Mouse (Mus musculus): Measurements from ENCODE around the gene Il11ra1. TPM values are rescaled to one million over a fixed set of nuclear protein-coding genes. Genes with fewer than 3 reads are reported as not detected.
"Not testable (repeated sequence)": the region's sequence is repeated elsewhere in the genome, so short reads cannot be mapped to it uniquely, and the experiment has no call there.

The Il11ra1 gene
- 39.7 and 43.0 TPM in 2 replicates for polyA plus RNA-seq (2016; fragmentation: Nextera tagmentation; extraction: Ambion mirVana)

DNA sequence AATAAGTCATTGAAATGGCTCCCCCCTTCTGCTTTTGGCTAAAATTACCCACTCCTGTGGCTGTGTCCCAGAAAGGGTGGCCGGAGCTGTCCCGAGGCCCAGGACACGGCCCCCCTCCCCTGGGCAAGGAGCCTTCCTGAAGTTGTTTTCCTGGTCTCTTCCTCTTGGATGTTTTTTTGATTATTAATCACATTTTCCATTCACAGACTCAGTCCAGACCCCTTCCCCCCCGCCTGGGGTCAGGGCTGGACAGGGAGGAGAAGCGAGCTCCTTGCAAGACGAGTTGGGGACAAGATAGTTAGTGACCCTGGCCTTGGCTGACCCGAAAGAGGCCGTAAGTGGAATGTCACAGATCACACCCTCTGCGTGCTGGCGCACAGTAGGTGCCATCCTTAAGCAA is at the start of gene Il11ra1:
Il11ra1 (plus strand) TSS at position 207 of the 400 bp plus-strand sequence.
- not testable (repeated sequence) for H3K4me3 ChIP-seq; H3K4me1 ChIP-seq; H3K4me2 ChIP-seq; H3K9ac ChIP-seq; H3K36me3 ChIP-seq; ATAC-seq; H3K9me3 ChIP-seq (replicated peaks); H3K27ac ChIP-seq
- 65% methylated on average over 9 of the region's 10 CpGs for WGBS (ENCODE audit: insufficient replicate concordance)
- H3K27me3 ChIP-seq (replicated peaks): peaks cover 53% of the 10 kb centered on the region

DNA sequence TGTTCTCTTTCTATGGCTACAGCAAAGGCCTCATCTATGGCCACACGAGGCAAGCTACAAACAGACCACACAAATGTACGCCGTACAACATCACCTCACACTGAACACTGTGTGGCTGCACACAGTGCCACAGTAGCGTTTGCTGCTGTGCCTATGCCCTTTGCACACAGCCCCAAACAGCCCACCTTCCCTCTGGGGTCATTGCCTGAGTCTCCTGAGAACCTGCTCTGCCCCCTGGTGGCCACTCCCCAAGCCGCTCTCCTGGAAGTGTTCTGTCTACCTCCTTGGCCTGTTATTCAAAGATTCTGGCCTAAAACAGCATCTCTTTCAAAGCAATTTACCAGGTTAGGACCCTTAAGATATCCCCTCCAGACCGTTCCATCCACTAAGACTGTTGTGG is 46.5 kb upstream of the Il11ra1 start:
- 45% methylated on average over 6 of the region's 6 CpGs for WGBS (ENCODE audit: insufficient replicate concordance)
- ATAC-seq: no peak

DNA sequence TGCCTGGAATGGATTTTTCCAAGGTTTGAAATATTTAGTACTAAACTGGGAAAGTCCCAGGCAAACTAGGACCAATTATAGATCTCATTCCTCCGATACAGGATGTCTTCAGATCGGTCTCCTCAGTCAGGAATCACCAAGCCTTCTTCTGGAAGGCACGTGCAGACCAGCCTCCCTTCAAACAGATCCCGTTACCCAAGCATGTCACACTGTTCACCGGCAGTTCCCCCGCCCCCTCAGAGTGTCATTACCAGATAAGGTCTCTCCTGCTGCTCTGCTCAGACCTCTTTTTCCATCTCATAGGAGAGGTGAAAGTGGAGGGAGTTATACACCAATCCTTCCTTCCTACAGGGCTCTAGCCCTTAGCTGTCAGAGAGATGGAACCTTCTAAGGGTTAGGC is 46.1 kb upstream of the Il11ra1 start:
- H3K4me1 ChIP-seq: peaks cover 22% of the 10 kb centered on the region
- ATAC-seq: peak; percentile 49; the same call in 1 of the 2 replicates
- H3K4me3 ChIP-seq: no peak overlapping the region
- no peaks in the 10 kb centered on the region for H3K36me3 ChIP-seq
- no peak overlapping the region for H3K27ac ChIP-seq
- peaks cover 35% of the 10 kb centered on the region for H3K27me3 ChIP-seq (replicated peaks)
- no peak overlapping the region for H3K4me2 ChIP-seq
- H3K9me3 ChIP-seq (replicated peaks): no peaks in the 10 kb centered on the region
- no peak overlapping the region for H3K9ac ChIP-seq
- 48% methylated on average over 6 of the region's 6 CpGs for WGBS (ENCODE audit: insufficient replicate concordance)

More for the DNA sequence above, 46.5 kb upstream of the Il11ra1 start:
- Histone ChIP-seq H3K4me2 (no peak overlapping the region), H3K4me3 (no peak overlapping the region), H3K27ac (no peak overlapping the region), H3K27me3 (replicated peaks) (peaks cover 30% of the 10 kb centered on the region), H3K36me3 (no peaks in the 10 kb centered on the region), H3K9me3 (replicated peaks) (no peaks in the 10 kb centered on the region), H3K9ac (no peak overlapping the region), H3K4me1 (peaks cover 22% of the 10 kb centered on the region)

DNA sequence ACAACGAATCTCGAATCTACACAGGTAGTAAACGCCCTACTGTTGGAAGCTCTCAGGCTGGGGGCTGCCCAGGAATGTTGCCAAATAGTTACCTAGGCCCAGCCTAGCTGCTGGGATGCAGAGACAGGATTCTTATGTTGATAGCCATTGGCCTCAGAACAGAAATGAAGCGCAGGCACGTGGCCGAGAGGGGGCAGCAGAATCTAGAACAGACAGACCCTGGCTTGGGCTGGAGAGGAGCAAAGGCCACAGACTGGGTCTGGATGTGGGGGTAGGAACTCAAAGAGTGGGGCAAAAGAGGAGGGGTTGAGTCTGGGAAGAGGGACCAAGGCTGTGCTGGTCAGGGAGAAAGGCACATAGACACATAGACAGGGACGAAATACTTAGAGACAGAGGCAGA is 45.6 kb upstream of the Il11ra1 start:
- H3K4me1 ChIP-seq: peaks cover 21% of the 10 kb centered on the region
- WGBS (ENCODE audit: insufficient replicate concordance): 19% methylated on average over 7 of the region's 7 CpGs
- no peak overlapping the region for H3K4me3 ChIP-seq
- no peak overlapping the region for H3K9ac ChIP-seq
- no peak for ATAC-seq
- no peak overlapping the region for H3K27ac ChIP-seq
- H3K9me3 ChIP-seq (replicated peaks): no peaks in the 10 kb centered on the region
- H3K4me2 ChIP-seq: no peak overlapping the region
- peaks cover 39% of the 10 kb centered on the region for H3K27me3 ChIP-seq (replicated peaks)
- no peaks in the 10 kb centered on the region for H3K36me3 ChIP-seq

DNA sequence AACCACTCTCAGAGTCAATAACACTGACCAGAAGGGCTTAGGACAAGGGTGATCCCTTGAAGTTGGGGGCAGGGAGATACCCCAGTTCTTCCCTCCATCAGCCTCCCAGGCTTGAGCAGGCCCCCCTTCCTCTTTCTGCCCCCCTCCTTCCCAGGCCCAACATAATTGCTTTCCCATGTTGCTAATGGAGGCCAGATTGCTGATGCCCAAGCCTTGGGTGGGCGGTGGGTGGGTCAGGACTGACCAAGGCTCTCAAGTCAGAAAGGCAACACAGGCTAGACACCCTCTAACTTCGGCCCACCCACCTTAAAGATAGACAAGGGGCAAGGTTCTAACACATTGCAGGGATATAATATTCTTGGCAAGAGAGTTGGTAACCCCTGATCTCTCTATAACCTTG is 44.3 kb upstream of the Il11ra1 start:
- H3K4me3 ChIP-seq: no peak overlapping the region
- no peak for ATAC-seq
- 58% methylated on average over 2 of the region's 2 CpGs for WGBS (ENCODE audit: insufficient replicate concordance)

DNA sequence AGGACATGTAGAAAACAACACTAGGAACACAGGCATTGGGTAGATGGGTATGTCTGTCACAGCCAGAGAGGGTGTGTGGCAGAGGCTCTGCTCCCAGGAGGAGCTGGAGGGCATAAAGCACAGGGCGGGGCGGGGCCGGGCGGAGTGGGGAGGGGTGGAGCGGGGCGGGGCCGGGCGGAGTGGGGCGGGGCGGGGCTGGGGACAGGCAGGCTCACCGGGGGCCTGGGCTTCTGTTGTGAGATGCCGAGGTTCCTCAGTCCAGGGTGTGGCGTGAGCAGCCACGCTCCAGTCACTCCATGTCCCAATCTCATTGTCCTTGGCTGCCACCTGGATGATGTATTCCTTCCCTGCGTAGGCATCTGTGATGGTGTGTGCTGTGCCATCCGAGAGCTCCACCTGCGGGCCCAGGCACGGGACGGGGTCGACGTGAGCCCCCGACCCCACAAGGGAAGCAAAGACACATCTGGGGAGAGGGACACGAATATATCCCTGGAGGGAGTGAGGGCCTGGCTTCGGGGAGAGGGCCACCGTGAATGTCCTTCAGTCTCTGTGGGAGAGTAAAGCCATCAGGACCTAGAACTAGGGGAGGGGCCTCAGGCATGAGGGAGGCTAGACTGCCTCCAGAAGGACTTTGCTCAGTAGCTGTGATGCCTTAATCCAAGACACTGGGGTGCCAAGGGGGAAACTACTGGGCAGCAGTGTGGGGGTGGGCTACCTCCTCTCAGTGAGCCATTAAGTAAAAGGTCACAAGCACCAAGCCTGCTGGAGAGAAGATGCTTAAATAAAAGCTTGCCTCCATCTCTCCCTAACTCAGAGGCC is 41.0 kb upstream of the Il11ra1 start:
- Histone ChIP-seq H3K27me3 (replicated peaks) (peaks cover 70% of the 10 kb centered on the region), H3K4me2 (peak overlapping the region; percentile 25), H3K4me3 (no peak overlapping the region), H3K27ac (no peak overlapping the region), H3K4me1 (peaks cover 35% of the 10 kb centered on the region), H3K36me3 (no peaks in the 10 kb centered on the region), H3K9me3 (replicated peaks) (no peaks in the 10 kb centered on the region), H3K9ac (no peak overlapping the region)
- 21% methylated on average over 20 of the region's 25 CpGs for WGBS (ENCODE audit: insufficient replicate concordance)
- peak; percentile 43 for ATAC-seq

More for the DNA sequence above, 44.3 kb upstream of the Il11ra1 start:
- H3K4me2 ChIP-seq: no peak overlapping the region
- no peaks in the 10 kb centered on the region for H3K9me3 ChIP-seq (replicated peaks)
- H3K36me3 ChIP-seq: no peaks in the 10 kb centered on the region
- H3K4me1 ChIP-seq: peaks cover 19% of the 10 kb centered on the region
- no peak overlapping the region for H3K27ac ChIP-seq
- H3K9ac ChIP-seq: no peak overlapping the region
- peaks cover 51% of the 10 kb centered on the region for H3K27me3 ChIP-seq (replicated peaks)

DNA sequence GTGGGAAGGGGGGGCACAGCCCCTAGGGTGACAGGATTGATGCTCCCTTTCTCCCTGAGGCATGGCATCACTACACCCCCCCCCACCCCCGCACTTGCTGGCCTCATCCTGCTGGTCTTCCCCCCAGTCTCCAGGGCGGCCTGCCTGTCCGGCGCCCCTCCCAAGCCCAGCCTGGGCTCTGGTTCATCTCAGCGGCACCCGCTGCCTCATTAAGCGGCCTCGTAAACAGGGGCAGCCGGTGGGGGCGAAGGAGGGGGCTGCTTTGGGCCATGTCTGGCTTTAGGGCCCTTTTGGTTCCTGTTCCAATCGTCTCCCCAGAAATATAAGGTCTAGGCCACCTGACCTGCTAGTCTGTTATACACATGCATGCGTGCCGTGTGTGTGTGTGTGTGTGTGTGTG is 40.2 kb upstream of the Il11ra1 start:
- no peak overlapping the region for H3K4me3 ChIP-seq
- no peak overlapping the region for H3K27ac ChIP-seq
- H3K9ac ChIP-seq: no peak overlapping the region
- no peaks in the 10 kb centered on the region for H3K9me3 ChIP-seq (replicated peaks)
- no peaks in the 10 kb centered on the region for H3K36me3 ChIP-seq
- no peak for ATAC-seq
- peaks cover 76% of the 10 kb centered on the region for H3K27me3 ChIP-seq (replicated peaks)
- 64% methylated on average over 13 of the region's 13 CpGs for WGBS (ENCODE audit: insufficient replicate concordance)
- peaks cover 32% of the 10 kb centered on the region for H3K4me1 ChIP-seq
- no peak overlapping the region for H3K4me2 ChIP-seq

DNA sequence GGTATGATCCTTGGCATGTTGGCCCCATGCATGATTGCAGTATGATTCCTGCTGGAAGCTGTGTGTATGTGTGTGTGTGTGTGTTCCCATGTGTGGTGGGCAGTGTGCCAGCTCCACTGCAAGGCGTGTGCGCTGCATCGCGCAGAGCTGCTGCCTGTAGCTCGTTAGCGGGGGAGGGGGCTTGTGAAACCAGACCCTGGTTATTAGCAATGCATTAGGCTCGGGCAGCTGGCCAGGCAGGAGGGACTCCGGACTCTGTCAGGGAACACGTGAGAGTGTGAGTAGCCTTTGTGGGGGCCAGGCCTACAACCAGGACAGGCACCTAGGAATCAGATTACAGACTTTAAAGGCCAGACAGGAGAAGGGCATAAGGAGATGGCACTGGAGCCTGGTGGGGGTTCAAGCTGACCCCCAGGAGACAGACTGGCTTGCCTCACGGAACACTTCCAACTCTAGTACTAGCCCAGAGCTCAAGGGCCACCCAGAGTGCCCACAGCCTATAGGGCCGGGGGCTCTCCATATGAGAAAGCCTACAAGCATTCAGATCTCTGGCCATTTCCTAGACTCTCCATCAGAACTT is 38.8 kb upstream of the Il11ra1 start:
- WGBS (ENCODE audit: insufficient replicate concordance): 57% methylated on average over 11 of the region's 11 CpGs
- no peak overlapping the region for H3K4me3 ChIP-seq
- H3K9me3 ChIP-seq (replicated peaks): no peaks in the 10 kb centered on the region
- no peak overlapping the region for H3K9ac ChIP-seq
- H3K4me1 ChIP-seq: peaks cover 40% of the 10 kb centered on the region
- 0 out of 2 replicates have a peak, but pooled peaks have one; percentile 24 for ATAC-seq
- H3K4me2 ChIP-seq: no peak overlapping the region
- H3K36me3 ChIP-seq: no peaks in the 10 kb centered on the region
- no peak overlapping the region for H3K27ac ChIP-seq
- peaks cover 80% of the 10 kb centered on the region for H3K27me3 ChIP-seq (replicated peaks)

DNA sequence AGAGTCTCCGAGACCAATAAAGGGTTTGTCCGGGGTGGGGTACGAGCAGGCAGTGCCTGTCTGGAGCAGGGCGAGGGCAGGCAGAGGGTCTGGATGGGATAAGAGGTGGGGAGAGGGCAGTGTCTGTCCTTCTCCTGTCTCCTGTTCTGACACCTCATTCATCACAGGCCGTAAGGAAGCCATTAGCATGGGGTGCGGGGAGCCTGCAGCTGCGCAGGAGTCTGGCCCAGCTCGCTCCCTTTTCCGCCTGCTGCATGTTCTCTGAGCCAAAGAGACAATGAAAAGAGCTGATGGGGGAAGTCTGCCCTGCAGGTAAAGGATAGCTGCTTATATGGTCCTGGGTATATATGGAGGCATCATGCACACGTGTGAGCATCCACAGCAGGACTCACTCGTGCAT is 37.1 kb upstream of the Il11ra1 start:
- no peak overlapping the region for H3K4me2 ChIP-seq
- peaks cover 40% of the 10 kb centered on the region for H3K4me1 ChIP-seq
- H3K36me3 ChIP-seq: no peaks in the 10 kb centered on the region
- WGBS (ENCODE audit: insufficient replicate concordance): 53% methylated on average over 11 of the region's 11 CpGs
- ATAC-seq: no peak
- H3K9ac ChIP-seq: no peak overlapping the region
- peaks cover 72% of the 10 kb centered on the region for H3K27me3 ChIP-seq (replicated peaks)
- no peaks in the 10 kb centered on the region for H3K9me3 ChIP-seq (replicated peaks)
- no peak overlapping the region for H3K27ac ChIP-seq
- no peak overlapping the region for H3K4me3 ChIP-seq

DNA sequence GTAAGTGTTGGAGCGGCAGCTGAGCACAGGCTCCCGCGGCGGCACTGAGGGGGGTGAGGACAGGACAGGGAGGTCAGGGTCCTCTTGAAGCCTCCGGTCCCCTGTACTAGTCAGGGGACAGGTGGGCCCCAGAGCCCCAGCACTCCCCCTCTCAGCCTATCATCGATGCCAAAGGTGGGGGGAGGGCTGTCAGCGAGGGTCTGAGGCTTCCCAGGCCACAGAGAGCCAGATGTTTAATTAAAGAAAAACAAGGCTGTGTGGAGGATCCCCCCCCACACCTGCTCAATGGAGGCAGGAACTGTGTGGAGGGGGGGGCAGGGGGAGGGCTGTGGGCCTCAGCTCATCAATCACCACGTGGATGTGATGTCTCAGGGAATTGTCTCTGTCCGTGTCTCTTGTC is 36.2 kb upstream of the Il11ra1 start:
- WGBS (ENCODE audit: insufficient replicate concordance): 44% methylated on average over 9 of the region's 9 CpGs
- H3K4me3 ChIP-seq: no peak overlapping the region
- H3K27me3 ChIP-seq (replicated peaks): peaks cover 63% of the 10 kb centered on the region
- H3K9ac ChIP-seq: no peak overlapping the region
- peaks cover 33% of the 10 kb centered on the region for H3K4me1 ChIP-seq
- no peaks in the 10 kb centered on the region for H3K9me3 ChIP-seq (replicated peaks)
- no peak overlapping the region for H3K4me2 ChIP-seq
- no peaks in the 10 kb centered on the region for H3K36me3 ChIP-seq
- ATAC-seq: no peak
- no peak overlapping the region for H3K27ac ChIP-seq

DNA sequence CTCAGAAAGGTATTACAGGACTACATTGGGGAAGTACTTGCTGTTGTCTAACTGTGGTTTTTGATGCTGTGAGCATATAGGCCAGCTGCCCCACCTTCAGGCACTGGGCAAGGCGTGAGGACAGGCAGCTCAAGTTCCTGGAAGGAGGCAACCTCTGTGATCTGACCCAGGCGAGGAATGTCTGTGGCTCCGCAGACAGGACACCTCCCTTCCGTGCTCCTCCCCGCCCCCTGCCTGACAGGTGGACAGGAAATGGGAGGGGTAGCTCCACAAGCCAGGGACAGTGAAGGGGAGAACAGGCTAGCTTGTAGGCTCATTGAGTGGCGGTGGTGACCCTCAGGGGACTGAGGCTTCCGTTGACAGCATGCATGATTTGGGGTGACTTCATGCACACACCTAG is 35.3 kb upstream of the Il11ra1 start:
- Histone ChIP-seq H3K27ac (no peak overlapping the region), H3K4me3 (no peak overlapping the region), H3K27me3 (replicated peaks) (peaks cover 55% of the 10 kb centered on the region), H3K36me3 (no peaks in the 10 kb centered on the region), H3K9ac (no peak overlapping the region), H3K4me2 (no peak overlapping the region), H3K4me1 (peaks cover 28% of the 10 kb centered on the region), H3K9me3 (replicated peaks) (no peaks in the 10 kb centered on the region)
- no peak for ATAC-seq
- WGBS (ENCODE audit: insufficient replicate concordance): 15% methylated on average over 7 of the region's 7 CpGs

DNA sequence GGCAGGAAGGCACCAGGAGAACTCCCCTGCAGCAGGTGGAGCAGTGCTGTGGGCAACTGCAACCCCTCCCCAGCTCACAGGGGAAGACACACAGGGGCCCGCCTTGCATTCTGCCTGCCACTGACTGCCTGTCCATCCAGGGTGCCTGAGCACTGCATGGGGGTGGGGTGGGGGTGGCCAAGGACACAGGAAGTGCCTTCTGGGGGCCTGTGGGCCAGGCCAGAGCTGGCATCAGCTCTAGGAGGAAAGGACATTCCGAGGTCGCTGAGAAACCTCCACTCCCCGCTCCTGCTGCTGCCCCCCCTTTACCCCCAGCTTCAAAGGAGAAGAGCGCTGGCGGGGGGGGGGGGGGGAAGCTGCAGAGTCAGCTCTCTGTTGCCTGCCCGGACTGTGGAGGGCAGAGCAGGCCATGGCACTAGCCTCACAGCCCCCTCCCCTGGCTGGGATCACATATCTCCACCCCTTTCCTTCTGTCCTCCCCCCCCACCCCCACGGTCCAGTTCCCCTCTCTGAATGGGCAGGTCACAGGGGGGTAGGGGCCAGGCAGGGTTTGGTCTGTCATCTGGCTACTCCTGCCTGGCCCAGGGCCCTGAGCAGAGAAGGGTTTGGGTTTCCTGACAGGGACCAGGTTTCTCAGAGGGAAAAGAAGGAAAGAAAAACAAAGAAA is 34.6 kb upstream of the Il11ra1 start:
- H3K4me2 ChIP-seq: no peak overlapping the region

More for the DNA sequence above, 34.6 kb upstream of the Il11ra1 start:
- Histone ChIP-seq H3K4me1 (peaks cover 28% of the 10 kb centered on the region), H3K4me3 (no peak overlapping the region), H3K27me3 (replicated peaks) (peaks cover 49% of the 10 kb centered on the region), H3K9me3 (replicated peaks) (no peaks in the 10 kb centered on the region), H3K9ac (no peak overlapping the region), H3K36me3 (no peaks in the 10 kb centered on the region), H3K27ac (no peak overlapping the region)
- WGBS (ENCODE audit: insufficient replicate concordance): 5% methylated on average over 6 of the region's 8 CpGs
- no peak for ATAC-seq

All from liver, embryonic 12.5 days (tissue).